Mouse (Mus musculus): ENCODE data around the gene Pdc.
"Not testable (repeated sequence)": the region's sequence is repeated elsewhere in the genome, so short reads cannot be mapped to it uniquely, and the experiment has no call there.

The Pdc gene

GRCm38 (mm10) chr1:150319205-150319604 lies at the start of gene Pdc:
Pdc (plus strand) TSS chr1:150319417.
- no peak for DNase-seq (ENCODE audit: low spot score in 2 of 2)

GRCm38 (mm10) chr1:150294051-150294450 lies 25.2 kb upstream of the Pdc start:
- DNase-seq (ENCODE audit: low spot score in 2 of 2), result not testable (repeated sequence)

- DNase-seq (ENCODE audit: low spot score in 2 of 2), result no peak
Measured at GRCm38 (mm10) chr1:150307599-150307998, 11.6 kb upstream of the Pdc start.

GRCm38 (mm10) chr1:150335111-150335510 lies 15.9 kb downstream of the Pdc start:
- no peak for DNase-seq (ENCODE audit: low spot score in 2 of 2)

- no peak for DNase-seq (ENCODE audit: low spot score in 2 of 2)
Measured at GRCm38 (mm10) chr1:150360864-150361263, 41.6 kb downstream of the Pdc start.

GRCm38 (mm10) chr1:150372895-150373294 lies 53.7 kb downstream of the Pdc start:
- DNase-seq (ENCODE audit: low spot score in 2 of 2), result no peak

- DNase-seq (ENCODE audit: low spot score in 2 of 2), result no peak
Measured at GRCm38 (mm10) chr1:150374247-150374646, 55.0 kb downstream of the Pdc start.

All from frontal cortex, postnatal 14 days (tissue).